Mouse (Mus musculus) forelimb bud, embryonic 11.5 days (tissue): Measurements from ENCODE around the gene Slfnl1.

Experiments
- DNase-seq: peaks from one replicate; pipeline ENCODE4 v3.0.0-alpha.2; 2012; ENCODE audit warnings: low read depth, low spot score

Slfnl1 gene

DNA sequence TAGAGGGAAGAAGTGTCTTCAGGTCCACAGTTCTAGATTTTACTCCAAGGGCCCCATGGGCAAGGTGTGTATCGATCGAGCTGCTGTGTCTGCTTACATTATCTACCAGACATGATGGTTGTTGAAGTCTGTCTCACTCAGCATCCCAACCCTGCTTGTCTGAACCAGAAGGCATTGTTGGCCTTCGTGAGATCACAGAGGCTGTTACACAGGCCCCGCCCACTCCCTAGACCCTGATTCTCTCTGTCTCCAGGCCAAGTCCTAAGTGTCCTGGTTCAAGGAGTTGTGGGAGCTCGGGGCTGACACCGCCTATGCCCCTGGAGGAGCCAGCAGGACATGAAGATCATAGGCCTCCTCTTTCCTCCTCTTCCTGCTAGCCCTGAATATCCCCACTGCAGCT is at the start of gene Slfnl1:
Gene Slfnl1 (plus strand): TSS at position 246 of the 400 bp plus-strand sequence.
- no peak for DNase-seq

DNA sequence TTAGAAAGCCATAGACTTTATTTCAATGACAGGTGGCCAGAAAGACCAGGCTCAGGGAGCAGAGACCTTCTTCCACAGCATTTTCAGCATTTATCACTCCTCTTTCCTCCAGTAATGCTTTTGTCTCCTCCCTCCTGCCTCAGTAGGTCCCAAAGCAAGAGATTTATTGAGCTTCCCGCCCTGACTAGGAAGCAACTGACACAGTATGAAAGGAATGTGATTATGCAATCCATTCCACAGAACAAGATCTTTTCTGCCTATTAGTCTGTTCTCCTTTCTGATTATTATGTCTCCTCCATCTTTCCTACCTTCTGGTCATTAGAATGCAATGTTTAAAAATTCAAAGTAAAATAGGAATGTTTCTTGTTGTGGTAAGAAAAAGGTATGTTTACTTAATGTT is 44.3 kb upstream of the Slfnl1 start:
- no peak for DNase-seq

DNA sequence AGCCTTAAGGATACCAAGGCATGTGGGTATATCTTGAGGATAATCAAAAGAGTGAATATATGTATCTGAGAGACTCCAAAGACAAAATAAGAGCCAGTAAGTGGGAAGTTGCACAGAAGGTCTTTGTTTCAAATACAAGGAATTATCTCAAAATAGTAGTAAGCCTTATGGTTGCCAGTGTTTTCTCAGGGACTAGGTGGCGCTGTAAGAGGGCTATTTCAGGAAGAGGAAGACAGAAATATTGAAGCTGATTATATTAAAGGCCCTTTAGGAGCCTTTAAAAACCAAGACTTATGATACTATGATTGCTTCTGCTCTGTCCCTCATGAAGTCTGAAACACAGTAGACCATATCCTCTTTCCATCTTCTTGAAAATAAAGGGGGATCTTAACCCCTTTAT is 25.1 kb upstream of the Slfnl1 start:
- DNase-seq, result no peak

DNA sequence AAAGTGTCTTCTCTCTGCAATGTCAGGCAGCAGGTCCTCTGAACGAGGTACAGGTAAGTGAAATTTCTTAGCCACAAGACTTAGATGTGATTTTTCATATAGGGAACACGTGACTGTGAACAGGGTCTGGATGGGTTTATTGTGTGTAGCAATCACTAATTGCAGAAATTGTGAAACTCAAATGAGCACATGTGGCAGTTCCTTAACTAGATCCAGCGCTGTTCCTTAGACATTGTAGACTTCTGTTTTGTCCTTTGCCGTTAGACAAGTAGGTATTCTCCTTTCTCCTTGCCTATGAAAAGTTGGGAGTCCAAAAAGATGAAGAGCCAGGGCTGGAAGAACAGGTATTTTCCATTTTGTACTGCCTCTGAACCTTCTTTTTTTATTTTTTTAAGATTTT is 20.8 kb upstream of the Slfnl1 start:
- no peak for DNase-seq

DNA sequence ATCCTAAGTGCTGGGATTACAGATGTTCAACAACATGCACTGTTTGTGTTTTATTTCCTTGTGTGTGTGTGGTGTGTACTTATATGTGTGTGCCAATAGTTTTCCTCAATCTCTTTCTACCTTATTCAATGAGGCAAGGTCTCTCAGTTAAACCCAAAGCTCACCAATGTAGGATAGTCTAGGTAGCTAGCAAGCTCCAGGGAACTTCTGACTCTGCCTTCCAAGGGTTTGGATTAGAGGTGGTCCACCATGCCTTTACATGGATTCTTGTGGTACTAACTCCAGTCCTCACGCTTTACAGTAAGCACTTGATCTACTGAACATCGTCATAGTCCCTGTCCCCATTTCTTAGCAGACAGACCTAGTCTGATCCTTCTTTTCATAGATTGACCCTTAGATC is 17.7 kb upstream of the Slfnl1 start:
- no peak for DNase-seq

DNA sequence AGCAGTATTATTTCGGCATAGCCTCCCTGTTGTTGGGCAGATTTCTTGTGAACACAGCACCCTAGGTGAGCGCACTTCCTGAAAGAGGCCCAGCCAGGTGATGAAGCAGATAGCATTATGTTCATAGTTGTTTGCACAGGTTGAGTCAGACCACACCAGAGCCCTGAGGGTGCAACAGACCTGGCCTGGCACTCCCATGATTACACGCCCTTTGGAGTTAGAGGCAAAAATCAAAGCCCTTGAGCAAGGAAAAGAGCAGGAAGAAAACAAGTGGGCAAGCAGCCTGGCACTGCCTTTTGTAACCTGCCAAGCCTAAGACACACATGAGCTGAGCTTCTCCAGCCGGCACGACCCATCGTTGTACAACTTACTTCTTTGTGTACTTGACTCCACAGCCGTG is 15.5 kb upstream of the Slfnl1 start:
- DNase-seq, result no peak

DNA sequence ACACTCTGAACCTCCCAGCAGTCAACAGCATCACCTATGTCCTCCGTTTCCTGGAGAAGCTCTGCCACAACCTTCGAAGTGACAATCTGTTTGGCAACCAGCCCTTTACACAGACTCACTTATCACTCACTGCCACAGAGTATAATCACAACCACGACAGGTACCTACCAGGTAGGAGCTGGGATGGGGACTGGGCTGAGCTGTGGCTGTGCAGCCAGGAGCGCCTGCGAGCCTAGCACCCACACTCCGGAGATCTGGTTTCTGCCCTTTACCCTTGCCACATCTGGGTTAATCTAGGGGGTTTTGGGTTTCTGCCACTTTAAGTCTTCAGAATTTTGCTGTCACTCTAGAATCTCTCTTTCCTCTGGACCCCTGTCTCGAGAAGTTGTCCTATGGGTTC is 15.1 kb upstream of the Slfnl1 start:
- DNase-seq, result no peak

DNA sequence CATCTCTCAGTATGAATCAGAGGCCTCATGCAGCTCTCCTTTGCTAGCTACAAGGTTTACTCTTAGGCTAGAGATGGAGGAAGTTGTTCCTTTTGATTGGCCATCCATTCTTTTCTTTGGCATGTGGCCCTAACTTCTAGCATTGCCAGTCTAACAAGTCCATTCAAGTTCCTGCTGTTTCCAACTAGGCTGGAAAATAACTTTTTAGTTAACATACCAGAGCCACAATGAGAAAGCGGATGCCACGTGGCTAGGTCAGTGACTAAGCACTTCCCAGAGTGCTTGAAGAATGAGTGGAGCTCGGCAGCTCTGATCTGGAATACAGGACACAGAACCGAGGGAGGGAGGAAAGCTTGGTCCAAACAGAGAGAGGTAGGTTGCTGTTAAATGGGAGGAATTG is 14.7 kb upstream of the Slfnl1 start:
- no peak for DNase-seq

DNA sequence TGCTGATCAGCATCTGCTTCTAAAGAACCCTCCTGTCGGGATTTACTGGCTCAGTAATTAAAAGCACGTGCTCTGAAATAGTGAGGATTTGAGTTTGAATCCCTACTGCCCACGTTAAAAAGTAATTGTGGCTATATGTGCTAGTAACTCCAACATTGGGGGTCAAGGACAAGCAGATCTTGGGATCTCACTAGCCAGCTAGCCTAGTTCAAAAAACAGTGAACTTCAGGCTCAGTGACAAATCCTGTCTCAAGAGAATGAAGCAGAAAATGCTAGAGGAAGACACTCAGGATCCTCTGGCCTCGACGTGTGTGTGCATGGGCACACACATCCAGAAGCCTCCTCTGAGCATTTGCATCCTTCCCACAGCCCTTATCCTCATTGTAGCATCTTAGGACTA is 10.3 kb upstream of the Slfnl1 start:
- no peak for DNase-seq

DNA sequence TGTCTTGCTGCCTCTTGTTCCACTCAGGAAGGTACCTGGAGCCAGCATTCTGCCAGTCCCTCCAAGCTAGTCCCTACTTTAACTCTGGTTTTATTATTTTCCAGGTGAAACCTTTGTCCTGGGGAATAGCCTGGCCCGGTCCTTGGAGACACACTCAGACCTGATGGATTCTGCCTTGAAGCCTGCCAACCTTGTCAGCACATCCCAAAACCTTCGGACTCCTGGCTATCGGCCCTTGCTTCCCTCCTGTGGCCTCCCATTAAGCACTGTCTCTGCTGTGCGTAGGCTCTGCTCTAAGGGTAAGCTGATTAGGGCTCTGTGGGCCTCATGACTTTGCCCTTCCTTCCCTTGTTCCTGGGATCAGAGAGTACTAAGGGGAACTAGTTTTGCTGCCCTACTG is 9.7 kb upstream of the Slfnl1 start:
- no peak for DNase-seq

DNA sequence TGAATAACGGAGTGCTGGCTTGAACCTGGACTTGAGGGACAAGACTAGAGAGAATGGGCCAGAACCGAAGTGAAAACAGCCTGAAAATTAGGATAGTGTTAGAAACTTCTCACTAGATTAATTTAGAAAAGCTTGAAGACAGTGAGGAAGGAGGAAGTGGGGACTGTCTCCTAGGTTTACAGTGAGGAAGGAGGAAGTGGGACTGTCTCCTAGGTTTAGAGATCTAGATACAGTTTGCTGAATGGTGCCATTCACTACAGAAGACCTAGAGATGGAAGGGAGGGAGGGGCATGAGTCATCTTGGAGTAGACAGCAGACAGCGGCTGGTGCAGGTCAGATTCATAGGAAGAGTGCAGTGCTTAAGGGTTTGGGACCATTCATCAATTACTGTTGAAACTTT is 8.9 kb upstream of the Slfnl1 start:
- DNase-seq, result no peak

DNA sequence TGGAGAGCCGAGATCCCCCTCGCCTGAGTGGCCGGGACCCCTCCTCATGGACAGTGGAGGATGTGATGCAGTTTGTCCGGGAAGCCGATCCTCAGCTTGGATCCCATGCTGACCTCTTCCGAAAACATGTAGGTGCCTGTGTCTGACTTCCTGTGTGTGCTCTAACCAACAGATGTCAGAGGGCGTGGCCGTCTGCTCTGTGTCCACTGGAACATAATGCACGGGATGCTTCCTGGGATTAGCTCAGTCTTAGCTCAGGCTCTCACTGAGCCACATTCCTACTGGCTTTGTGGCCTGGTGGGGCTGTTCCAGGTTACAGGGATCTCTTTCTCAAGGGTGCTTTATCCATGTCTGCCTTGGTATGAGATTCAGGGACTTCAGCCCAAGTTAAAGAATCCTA is 3.9 kb upstream of the Slfnl1 start:
- no peak for DNase-seq

DNA sequence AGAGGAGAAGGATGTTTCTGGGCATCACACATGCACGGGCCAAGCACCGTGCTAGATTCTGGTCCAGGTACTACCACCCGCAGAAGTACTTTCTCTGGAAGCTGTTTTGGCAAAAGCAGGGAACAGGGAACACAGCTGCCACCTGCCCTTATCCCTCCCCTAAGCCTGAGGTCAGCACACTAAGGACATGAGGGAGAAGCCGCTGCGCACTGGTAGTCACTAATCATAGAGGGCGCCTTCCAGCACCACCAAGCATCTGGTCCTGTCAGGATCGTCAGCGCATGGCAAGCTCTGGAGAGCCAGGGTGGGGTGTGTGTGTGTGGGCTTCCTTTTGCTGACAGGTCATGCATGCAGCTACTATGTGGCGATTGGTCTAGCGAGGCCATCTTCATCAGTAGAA is 6.6 kb downstream of the Slfnl1 start:
- no peak for DNase-seq

DNA sequence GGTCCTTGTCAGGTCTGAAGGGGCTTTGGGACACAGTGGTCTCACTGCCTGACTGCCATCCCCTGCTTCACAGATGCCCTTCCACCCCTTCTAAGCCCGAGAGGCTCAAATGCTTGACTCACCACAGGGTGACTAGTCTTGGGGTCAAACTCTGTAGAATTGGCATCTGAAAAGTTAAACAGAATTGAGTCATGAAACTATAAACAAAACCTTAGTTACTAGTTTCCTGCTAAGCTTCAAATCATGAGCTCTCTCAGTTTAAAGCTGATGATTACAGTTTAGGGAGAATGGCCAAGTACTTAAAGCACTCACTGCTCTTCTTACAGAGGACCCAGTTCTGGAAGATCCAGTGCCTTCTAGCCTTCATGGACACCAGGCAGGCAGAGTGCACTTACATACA is 12.9 kb downstream of the Slfnl1 start:
- no peak for DNase-seq

DNA sequence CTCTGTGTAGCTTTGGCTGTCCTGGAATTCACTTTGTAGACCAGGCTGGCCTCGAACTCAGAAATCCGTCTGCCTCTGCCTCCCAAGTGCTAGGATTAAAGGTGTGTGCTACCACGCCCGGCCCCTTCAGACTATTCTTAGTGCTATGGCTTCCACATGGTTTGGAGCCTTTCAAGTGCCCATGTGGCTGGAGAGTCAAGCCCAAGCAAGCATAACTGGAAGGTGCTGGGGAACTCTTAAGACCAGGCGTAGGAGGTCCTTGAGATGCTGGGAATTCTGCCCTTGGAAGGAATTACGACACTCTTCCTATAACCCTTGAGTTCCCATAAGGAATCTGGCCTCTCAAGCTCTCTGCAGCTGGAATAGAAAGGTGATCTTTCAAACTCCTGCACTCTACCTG is 24.6 kb downstream of the Slfnl1 start:
- no peak for DNase-seq

DNA sequence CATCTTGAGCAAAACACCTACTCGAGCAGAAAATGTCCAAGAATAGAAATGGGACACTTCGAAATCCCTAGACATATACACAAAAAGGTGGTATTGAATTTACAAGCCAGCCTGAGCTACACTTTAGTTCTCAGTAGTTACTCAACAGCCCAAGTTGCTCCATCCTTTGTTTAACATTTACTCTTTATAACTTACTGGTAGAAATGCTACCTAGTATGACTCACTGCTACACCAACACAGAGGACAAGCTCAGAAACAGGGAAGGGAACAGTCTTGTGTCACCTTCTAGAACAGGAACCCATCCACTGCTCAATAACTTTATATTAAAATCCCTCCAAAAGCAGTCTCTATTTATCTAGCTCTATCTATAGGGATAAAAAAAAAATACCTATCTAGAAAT is 33.7 kb downstream of the Slfnl1 start:
- no peak for DNase-seq

DNA sequence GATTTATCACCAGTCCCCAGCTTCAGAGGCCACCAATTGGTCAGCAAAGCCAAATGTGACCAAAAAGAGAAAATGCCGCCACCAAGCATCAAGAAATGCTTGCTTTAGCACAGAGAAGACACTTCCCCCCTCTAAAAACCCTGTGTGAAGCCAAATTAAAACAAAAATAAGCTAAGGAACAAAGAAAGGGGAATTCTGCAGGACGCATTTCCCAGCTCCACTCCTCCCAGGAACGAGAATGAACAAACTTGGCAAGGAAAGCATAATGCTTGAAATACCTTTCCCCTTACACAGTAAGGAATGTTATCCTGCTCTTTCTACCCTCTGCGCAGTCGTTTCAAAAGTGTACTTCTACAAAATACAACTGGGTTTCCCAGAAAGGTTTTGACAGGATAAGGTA is 36.0 kb downstream of the Slfnl1 start:
- DNase-seq, result no peak

DNA sequence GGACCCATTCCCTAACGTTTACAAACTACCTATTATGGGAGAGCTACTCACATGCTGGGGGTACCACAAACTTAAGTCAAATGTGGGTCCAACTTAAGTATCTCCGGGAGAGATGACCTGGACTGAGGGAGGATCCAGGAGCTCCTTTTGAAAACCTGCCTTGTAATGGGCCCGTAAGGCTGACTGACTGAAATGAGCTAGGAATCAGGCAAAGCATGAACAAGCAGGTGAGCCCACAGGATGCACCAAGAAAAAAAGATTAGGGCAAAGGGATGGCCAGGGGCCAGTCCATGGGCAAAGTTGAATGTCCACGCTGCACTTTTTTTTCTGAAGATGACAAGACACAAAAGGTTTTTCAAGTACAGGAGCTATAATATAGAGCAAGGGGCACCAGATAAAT is 37.0 kb downstream of the Slfnl1 start:
- DNase-seq, result no peak

DNA sequence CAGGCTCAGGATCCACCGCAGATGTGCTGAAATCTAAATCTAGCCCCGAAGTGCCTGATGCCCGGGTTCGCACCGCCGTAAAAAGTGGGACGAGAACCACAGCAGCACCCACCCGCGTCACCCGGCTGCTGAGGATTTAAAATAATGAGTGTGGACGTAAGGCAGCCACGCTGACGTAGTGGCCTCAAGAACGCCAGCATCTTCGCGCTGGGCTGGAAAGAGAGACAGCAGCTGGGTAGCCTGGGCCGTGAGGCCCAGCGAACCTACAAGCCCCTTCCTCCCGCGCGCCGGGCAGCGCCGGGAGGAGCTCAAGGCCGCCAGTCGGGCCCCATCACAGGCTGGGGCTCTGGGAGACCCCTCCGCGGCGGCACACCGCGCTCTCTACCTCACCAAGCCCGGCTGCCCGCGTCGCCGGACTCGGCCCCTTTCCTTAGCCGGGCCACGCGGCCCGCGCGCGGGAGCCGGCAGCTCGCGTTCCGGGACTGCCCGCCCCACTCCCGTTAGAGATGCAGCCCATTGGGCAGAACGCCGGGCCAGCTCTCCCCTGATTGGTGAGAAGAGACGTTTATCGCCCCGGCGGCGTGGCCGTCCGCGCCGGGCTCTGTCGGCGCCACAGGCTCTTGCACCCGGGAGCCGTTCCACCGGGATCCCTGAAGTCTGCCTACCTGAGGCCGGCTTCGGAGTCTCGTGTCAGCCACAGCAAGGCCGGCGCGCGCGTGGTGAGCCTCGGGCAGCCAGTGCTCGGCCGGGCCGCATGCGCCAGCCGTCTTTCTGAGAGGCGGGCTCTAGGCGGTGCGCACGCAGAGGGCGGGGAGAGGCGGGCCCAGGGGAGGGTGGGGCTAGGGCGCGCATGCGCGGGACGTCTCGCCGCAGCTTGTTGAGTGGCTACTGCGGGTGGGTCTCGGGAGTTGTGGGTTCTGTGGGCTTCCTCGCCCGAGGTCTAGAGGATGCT is 37.7 kb downstream of the Slfnl1 start, which contains the start of gene Ctps:
Gene Ctps (minus strand): TSS at position 791 of the 952 bp plus-strand sequence.
- peak; percentile 94 for DNase-seq

DNA sequence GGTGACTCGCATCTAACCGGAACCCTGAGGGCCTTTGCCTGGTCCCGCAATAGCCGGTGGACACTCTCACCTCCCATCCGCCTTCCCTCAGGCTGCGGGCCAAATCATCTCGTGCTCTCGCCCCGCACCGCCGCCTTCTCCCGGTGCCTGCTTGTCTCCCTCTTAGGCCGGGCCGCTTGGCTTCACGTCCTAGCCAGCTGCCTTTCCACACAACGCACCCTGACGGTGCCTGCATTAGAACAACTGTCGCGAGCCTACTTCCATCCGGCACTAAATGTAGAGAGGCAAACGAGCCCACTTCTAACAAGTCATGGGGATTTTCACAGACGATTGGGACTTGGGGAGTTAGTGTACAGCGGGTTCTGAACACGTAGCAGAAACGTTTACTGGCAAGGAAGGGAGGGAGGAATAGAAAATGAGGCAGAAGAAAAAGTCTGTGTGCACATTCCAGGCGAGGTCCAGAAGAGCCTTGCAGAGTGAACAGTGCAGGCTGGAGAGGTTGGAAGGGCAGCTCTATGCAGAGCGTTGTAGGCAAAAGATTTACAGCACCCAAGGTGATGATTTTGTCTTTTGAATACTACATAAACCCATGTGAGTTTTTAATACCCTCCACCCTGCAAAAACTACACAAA is 38.5 kb downstream of the Slfnl1 start:
- no peak for DNase-seq

DNA sequence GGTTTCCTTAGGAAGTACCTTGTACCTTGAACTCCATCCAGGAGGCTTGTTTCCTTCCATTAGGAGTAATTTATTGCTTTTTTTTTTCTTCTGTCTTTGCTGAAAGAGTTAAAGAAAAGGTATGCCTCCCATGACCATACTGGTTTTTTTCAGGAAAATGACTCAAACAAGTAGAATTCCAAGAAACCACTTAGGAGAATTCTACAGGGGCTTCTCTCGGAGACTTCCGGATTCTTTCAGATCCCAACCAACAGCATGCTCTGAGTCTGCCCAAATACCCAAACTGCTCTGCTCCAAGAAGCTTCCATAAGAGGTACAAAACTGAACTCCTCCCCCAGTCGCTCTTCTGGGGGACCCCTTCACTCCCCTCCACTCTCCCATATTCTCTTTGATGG is 39.0 kb downstream of the Slfnl1 start:
- no peak for DNase-seq

DNA sequence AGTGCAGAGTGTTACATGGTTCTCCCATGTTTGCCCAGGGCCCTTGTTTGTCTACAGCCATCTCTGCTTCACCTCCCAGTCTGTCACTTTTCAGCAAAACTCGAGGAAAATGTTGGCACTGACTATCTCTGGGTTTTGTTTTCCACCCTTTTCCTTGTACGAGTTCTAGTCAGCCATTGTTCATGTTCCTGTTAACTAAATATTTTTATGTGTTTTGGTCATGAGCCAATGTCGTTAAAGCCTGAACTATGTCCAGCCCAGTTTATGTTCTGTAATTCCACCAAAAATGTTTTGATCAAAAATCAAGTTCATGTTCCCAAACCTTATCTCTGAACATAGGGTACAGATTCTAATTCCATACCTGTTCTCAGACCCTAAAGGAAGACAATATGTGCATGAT is 39.7 kb downstream of the Slfnl1 start:
- no peak for DNase-seq

DNA sequence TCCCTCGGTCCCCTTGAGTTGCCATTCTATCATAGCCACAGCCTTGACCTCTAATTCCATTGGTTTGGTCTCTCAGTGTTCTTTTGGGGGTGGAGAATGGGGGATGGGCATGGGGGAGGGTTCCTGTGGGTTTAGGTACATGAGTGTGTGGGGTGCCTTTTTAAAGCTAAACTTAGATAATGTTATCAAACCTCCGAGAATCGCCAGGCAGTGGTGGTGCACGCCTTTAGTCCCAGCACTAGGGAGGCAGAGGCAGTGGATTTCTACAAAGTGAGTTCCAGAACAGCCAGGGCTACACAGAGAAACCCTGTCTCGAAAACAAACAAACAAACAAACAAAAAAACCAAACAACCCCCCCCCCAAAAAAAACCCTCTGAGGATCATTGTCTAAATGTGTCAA is 48.9 kb downstream of the Slfnl1 start:
- DNase-seq, result no peak
